ENCODE assay signal across 9 mouse cellular contexts in the genomic region with DNA sequence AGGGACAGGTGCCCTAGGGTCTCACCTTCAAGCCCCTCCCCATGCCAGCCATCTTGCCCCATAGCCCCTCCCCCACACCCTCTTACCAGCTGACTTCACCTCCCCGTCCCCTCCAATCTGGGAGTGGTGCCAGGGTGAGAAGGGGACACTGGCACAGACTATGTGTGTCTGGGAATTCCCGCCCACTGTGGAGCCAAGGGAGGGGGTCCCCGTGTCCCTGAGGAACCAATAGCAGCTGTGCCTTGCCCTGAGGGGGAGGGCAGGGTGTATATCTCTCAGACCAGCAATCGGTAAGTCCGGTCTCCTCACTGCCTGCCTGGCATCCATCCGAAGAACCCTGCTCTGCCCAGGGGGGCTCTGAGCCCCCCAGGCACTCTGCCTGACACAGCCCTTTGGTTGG. TPM values are rescaled to one million over a fixed set of nuclear protein-coding genes. Genes with fewer than 3 reads are reported as not detected.
DNase-seq lines count a peak whose midpoint lies in the region; ATAC-seq and TF ChIP-seq lines count a peak whose summit lies in the region.
"Had no signal": no experiment of that assay in that cellular context is flagged by ENCODE, and none has a peak within 500 bp of the region (broad histone marks: within the 10 kb centered on the region; RNA-seq: fewer than 3 reads in every experiment).

No protein-coding gene starts in this region.

- H3K4me1 ChIP-seq in kidney, embryonic 15.5 days: 0 out of 2 replicates have a peak, but pooled peaks cover 11% of the 10 kb centered on the region
- H3K4me1 ChIP-seq in cerebellum, adult 2 months (ENCODE audit: control insufficient read depth, insufficient read depth, low read length): peaks cover 20% of the 10 kb centered on the region
- H3K4me1 ChIP-seq in testis, adult 2 months (ENCODE audit: control insufficient read depth, insufficient read depth, low read length): peaks cover 6% of the 10 kb centered on the region

- DNase-seq in kidney, postnatal 10 days: peak; percentile 53
- peak; percentile 56 to 76 for DNase-seq in cerebellum, adult 2 months
- peak; percentile 83 to 94 for DNase-seq in frontal cortex, postnatal 10 days (ENCODE audit: low spot score in 2 of 2)
- DNase-seq in layer of hippocampus, postnatal 25 days (ENCODE audit: extremely low spot score in 1 of 2, low spot score in 1 of 2): peak; percentile 59 to 72
- DNase-seq in thymus, postnatal 14 days: no peak
- no peak for DNase-seq in kidney, adult 8-10 months

- no peaks in the 10 kb centered on the region for H3K27me3 ChIP-seq in kidney, embryonic 15.5 days
- no peaks in the 10 kb centered on the region for H3K27me3 ChIP-seq in cerebellum, adult 2 months (ENCODE audit: control insufficient read depth, insufficient read depth, low read length)
- no peaks in the 10 kb centered on the region for H3K27me3 ChIP-seq in testis, adult 2 months (ENCODE audit: control insufficient read depth, insufficient read depth, low read length)
- H3K27me3 ChIP-seq: midbrain, embryonic 12.5 days had no signal

- H3K27ac ChIP-seq in kidney, embryonic 15.5 days: no peak overlapping the region
- peak overlapping the region; percentile 82 for H3K27ac ChIP-seq in cerebellum, adult 2 months (ENCODE audit: insufficient read depth, low read length)
- no peak overlapping the region for H3K27ac ChIP-seq in testis, adult 2 months (ENCODE audit: control insufficient read depth, insufficient read depth, low read depth, low read length)
- H3K27ac ChIP-seq: midbrain, embryonic 12.5 days had no signal

- no peak for TF ChIP-seq CTCF in cerebellum, adult 2 months (IDR thresholded peaks at IDR 0.05; ENCODE audit: borderline replicate concordance, insufficient read depth, low read depth, low read length)
- TF ChIP-seq CTCF in testis, adult 2 months (IDR thresholded peaks at IDR 0.05; ENCODE audit: control insufficient read depth, insufficient read depth, insufficient replicate concordance, low read depth, low read length): no peak

- no peak for TF ChIP-seq POLR2A in cerebellum, adult 2 months (IDR thresholded peaks at IDR 0.05; ENCODE audit: borderline replicate concordance, insufficient read depth, low read length)
- TF ChIP-seq POLR2A in testis, adult 2 months (IDR thresholded peaks at IDR 0.05; ENCODE audit: control insufficient read depth, low read depth, low read length): no peak

- no peak overlapping the region for H3K4me2 ChIP-seq in kidney, embryonic 15.5 days
- H3K4me2 ChIP-seq: midbrain, embryonic 12.5 days had no signal

- 79% methylated on average over 6 of the region's 6 CpGs for WGBS in kidney, embryonic 15.5 days
- WGBS in cerebellum, adult 2 months: 26% methylated on average over 6 of the region's 6 CpGs

- no peak for ATAC-seq in kidney, embryonic 15.5 days (replicated peaks; ENCODE audit: low FRiP score)

- H3K9me3 ChIP-seq in kidney, embryonic 15.5 days (replicated peaks): no peaks in the 10 kb centered on the region
- H3K9me3 ChIP-seq: midbrain, embryonic 12.5 days had no signal

- peaks cover 62% of the 10 kb centered on the region for H3K36me3 ChIP-seq in kidney, embryonic 15.5 days
- H3K36me3 ChIP-seq in testis, adult 2 months (ENCODE audit: control insufficient read depth, insufficient read depth, low read length): no peaks in the 10 kb centered on the region

- no peak overlapping the region for H3K9ac ChIP-seq in kidney, embryonic 15.5 days
- H3K9ac ChIP-seq: midbrain, embryonic 12.5 days had no signal

- no peak overlapping the region for H3K4me3 ChIP-seq in kidney, embryonic 15.5 days (replicated peaks)
- peak overlapping the region; percentile 6 for H3K4me3 ChIP-seq in cerebellum, adult 2 months (replicated peaks; ENCODE audit: insufficient read depth, low read depth, low read length)
- H3K4me3 ChIP-seq in testis, adult 2 months (ENCODE audit: control insufficient read depth, low read depth, low read length): peak overlapping the region; percentile 66
- H3K4me3 ChIP-seq: midbrain, embryonic 12.5 days had no signal

RNA-seq across cellular contexts. Expression of gene Tsc22d4, which starts 12.4 kb away (rescaled TPM):
- 111 and 126 TPM in 2 replicates for polyA plus RNA-seq in kidney, embryonic 15.5 days (2015; fragmentation: Nextera tagmentation; extraction: Ambion mirVana)
- 465 and 497 TPM in 2 replicates for polyA plus RNA-seq in cerebellum, adult 2 months (2012; rRNA removed)
- total RNA-seq in layer of hippocampus, postnatal 25 days (2021): 100 to 1,000 TPM; 203 to 214 TPM
- 423 and 435 TPM in 2 replicates for polyA plus RNA-seq in testis, adult 2 months (2012; rRNA removed)

RNA-seq across cellular contexts. Expression of gene Nyap1, which starts 16.5 kb away (rescaled TPM):
- polyA plus RNA-seq in kidney, embryonic 15.5 days (2015; fragmentation: Nextera tagmentation; extraction: Ambion mirVana): 1.8 and 2.1 TPM in 2 replicates
- 59.1 and 60.7 TPM in 2 replicates for polyA plus RNA-seq in cerebellum, adult 2 months (2012; rRNA removed)
- 10 to 100 TPM; 63.9 to 65.5 TPM for total RNA-seq in layer of hippocampus, postnatal 25 days (2021)
- polyA plus RNA-seq in testis, adult 2 months (2012; rRNA removed): 0.97 and 0.98 TPM in 2 replicates

RNA-seq across cellular contexts. Expression of gene Ppp1r35, which starts 20.8 kb away (rescaled TPM):
- 25.9 and 33.2 TPM in 2 replicates for polyA plus RNA-seq in kidney, embryonic 15.5 days (2015; fragmentation: Nextera tagmentation; extraction: Ambion mirVana)
- 47.0 and 48.2 TPM in 2 replicates for polyA plus RNA-seq in cerebellum, adult 2 months (2012; rRNA removed)
- total RNA-seq in layer of hippocampus, postnatal 25 days (2021): 10 to 100 TPM; 24.7 to 26.2 TPM
- polyA plus RNA-seq in testis, adult 2 months (2012; rRNA removed): 48.3 and 60.4 TPM in 2 replicates

RNA-seq across cellular contexts. Expression of gene Mepce, which starts 29.6 kb away (rescaled TPM):
- polyA plus RNA-seq in kidney, embryonic 15.5 days (2015; fragmentation: Nextera tagmentation; extraction: Ambion mirVana): 9.2 and 10.4 TPM in 2 replicates
- polyA plus RNA-seq in cerebellum, adult 2 months (2012; rRNA removed): 38.9 and 41.9 TPM in 2 replicates
- total RNA-seq in layer of hippocampus, postnatal 25 days (2021): 10 to 100 TPM; 40.1 to 42.8 TPM
- 103 and 114 TPM in 2 replicates for polyA plus RNA-seq in testis, adult 2 months (2012; rRNA removed)

RNA-seq across cellular contexts. Expression of gene Zcwpw1, which starts 29.7 kb away (rescaled TPM):
- polyA plus RNA-seq in kidney, embryonic 15.5 days (2015; fragmentation: Nextera tagmentation; extraction: Ambion mirVana): 26.6 and 31.8 TPM in 2 replicates
- polyA plus RNA-seq in cerebellum, adult 2 months (2012; rRNA removed): 11.2 and 12.4 TPM in 2 replicates
- 1 to 10 TPM; 6.1 to 6.2 TPM for total RNA-seq in layer of hippocampus, postnatal 25 days (2021)
- polyA plus RNA-seq in testis, adult 2 months (2012; rRNA removed): 10.9 and 12.3 TPM in 2 replicates

Comparison
In these comparisons a context has a peak if more than half of its experiments do, and no peak if none do; other contexts are left out.
1. DNase-seq: peak in kidney, postnatal 10 days (single experiment), cerebellum, adult 2 months (2 of 2), frontal cortex, postnatal 10 days (2 of 2) and layer of hippocampus, postnatal 25 days (2 of 2); none in thymus, postnatal 14 days (single experiment) and kidney, adult 8-10 months (0 of 2).
2. RNA of gene Nyap1, which starts 16.5 kb away (polyA plus RNA-seq): 59.1 to 60.7 TPM in cerebellum, adult 2 months; 1.8 to 2.1 TPM in kidney, embryonic 15.5 days and 0.97 to 0.98 TPM in testis, adult 2 months; every median in the first group is over 10 times any median in the second.